Mouse (Mus musculus) neural tube, embryonic 10.5 days (tissue): ENCODE measurements around the gene C1qtnf1.

Experiments used
- DNase-seq: peaks from one replicate; pipeline ENCODE4 v3.0.0-alpha.2; 2017; ENCODE audit warnings: low spot score; ENCODE audit errors: extremely low spot score

Gene C1qtnf1

GRCm38 (mm10) chr11:118434093-118434492 is 6.1 kb downstream of the C1qtnf1 start:
- DNase-seq: no peak

- DNase-seq: no peak
Observed at GRCm38 (mm10) chr11:118436471-118436935, 8.5 kb downstream of the C1qtnf1 start.

- DNase-seq: no peak
Observed at GRCm38 (mm10) chr11:118438665-118439414, 10.8 kb downstream of the C1qtnf1 start.

GRCm38 (mm10) chr11:118442691-118443090 is 14.7 kb downstream of the C1qtnf1 start:
- DNase-seq: no peak

DNA sequence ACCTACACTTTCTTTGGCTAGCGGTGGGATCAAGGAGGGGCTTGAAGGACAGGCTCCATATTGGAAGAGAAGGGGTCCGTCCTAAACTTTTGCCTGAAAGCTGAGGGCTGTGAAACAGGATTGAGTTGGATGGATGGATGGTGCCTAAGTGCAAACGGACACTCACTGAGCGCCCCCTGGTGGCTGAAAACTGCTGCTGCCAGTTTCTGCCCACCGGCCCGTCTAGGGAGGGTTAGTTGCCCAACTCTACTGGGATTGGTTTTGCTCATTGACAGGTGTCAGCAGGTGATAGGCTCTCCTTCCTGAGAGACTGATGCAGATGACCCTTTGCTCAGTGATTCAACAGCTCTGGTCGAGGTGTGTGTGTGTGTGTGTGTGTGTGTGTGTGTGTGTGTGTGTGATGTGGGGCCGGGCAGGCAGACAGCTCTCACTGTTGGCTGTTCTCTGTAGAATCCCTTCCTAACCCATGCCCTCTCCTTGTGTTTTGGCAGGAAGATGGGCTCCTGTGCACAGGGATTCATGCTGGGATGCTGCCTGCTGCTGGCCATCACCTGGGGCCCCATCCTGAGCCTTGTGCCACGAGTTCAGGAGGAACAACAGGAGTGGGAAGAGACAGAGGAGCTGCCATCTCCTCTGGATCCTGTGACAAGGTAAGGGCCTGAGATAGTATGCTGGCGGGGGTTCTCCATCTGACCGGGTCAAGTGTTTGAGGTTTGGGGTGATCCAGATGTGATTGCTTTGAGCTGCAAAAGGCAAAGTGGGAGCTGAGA is 15.4 kb downstream of the C1qtnf1 start:
- DNase-seq: peak; percentile 82

DNA sequence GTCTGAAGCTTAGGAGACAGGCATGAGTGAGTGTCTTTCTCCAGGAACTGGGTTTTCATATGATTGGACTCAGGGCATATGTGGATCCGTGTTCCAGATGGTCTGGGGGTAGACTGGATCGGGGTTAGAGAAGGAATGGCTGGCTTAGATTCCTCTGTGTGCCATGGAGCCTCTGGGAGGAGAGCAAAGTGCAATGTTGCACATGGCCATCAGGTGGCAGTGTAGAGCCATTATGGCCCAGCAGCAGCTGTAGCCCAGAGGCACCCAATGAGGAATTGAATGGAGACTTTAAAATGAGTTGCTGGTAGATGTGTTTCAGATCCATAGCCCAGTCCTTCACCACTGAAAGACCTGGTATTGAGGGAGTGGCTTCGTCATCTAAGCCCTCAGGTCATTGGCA is 17.8 kb downstream of the C1qtnf1 start:
- peak; percentile 80 for DNase-seq

GRCm38 (mm10) chr11:118447346-118447745 is 19.3 kb downstream of the C1qtnf1 start:
- DNase-seq: no peak

DNA sequence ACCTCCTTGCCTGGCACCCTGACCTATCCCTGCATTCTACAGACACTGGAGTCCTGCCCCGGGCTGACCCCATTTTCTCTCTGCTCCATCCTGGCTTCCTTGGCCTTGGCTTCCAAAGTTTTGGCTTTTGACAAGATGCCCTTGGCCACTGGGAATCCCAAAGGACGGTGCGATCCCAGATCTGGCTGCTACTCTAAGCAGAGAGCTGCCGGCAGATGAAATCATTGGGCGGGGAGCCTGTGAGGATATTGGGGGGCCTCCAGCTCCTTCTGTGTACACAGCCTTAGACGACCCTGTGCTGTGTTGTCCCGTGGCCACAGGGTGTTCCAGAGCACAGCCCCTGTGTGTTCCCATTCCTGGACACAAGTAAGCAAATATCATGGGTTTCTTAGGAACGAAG is 20.4 kb downstream of the C1qtnf1 start:
- no peak for DNase-seq

- DNase-seq: no peak
Observed at GRCm38 (mm10) chr11:118451211-118451610, 23.2 kb downstream of the C1qtnf1 start.

DNA sequence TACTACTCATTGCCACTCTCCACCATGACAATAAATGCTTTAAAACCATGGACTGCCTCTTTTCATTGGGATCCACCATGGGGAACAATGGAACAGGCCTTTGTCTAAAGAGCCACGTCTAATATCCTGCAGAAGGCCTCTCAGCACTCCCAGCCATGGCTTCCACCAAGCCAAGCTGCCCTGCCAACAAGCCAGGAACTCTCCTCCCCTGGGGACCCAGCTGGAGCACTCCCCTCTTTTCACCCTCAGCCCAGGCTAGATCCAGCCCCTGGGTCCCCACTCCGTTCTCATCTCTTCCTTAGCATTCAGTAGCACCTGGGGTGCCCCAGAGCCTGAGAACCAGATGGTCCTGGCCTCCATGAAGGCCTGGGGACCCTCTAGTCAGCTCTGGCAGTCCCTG is 25.0 kb downstream of the C1qtnf1 start:
- no peak for DNase-seq

GRCm38 (mm10) chr11:118453886-118454671 is 26.1 kb downstream of the C1qtnf1 start:
- DNase-seq: no peak

- DNase-seq: no peak
Observed at GRCm38 (mm10) chr11:118455788-118456187, 27.8 kb downstream of the C1qtnf1 start.

GRCm38 (mm10) chr11:118456937-118457336 is 28.9 kb downstream of the C1qtnf1 start:
- DNase-seq: no peak

DNA sequence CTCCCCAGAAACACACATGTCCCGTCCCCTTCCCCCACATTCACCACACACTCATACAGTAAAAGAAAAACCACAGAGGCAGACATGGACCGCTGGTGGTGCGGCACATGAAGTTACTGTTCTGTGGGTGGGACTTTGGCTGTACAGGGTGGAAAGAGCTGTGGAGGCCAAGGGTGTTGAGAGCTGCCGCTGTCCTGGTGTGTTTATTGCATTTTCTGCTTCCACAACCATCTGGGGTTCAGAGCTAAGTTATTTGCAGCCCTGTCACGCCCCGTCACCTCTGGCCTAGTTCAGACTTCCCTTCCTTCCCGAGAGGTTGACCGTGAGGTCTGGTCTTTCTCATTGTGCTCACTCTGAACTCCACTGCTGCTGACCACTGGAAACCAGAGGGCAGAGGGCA is 31.0 kb downstream of the C1qtnf1 start:
- DNase-seq: no peak

DNA sequence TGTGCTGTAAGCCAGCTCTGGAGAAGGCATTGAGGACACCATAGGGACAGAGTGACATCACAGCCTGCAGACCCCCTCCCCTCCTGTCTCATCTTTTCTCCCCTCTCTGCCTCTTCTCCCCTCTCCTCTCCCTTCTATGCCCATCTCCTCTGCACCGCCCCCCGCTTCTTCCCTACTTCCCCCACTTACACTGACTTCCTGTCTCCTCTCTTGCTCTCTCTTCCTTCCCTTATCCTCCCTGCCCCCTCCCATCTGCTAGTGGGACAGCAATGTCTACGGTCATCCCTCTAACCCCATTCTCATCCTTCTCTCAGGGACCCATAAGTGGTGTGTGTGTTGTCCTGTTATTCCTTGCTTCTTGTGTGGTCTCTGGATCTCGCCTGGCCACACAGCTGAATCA is 31.5 kb downstream of the C1qtnf1 start:
- no peak for DNase-seq

GRCm38 (mm10) chr11:118460280-118460679 is 32.3 kb downstream of the C1qtnf1 start:
- no peak for DNase-seq

DNA sequence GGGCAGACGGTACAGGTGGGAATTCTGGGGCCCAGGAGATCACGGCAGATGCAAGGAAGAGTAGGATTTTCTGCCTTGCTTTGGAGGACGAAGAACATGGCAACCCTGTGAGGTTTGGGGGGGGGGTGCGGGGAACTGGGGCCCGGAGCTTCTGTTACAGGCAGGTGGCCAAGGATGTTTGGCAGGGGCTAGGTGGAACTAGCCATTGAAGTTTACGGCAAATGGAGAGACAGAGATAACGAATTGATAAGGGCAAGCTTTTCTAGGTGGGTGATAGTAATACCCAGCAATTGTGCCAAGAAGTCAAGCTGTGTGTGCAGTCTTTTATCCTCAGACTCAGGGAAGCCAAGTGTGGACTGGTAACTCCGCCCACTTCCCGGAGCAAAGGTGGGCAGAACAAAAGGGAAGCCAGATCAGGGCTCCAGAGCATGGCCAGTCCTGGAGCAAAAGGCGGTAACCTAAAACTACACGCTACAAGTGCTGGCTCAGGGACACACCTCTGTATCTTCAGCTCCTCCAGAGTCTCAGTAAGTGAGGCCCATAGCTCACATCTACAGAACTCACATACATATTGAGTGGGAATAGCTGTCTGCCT is 39.5 kb downstream of the C1qtnf1 start:
- no peak for DNase-seq

DNA sequence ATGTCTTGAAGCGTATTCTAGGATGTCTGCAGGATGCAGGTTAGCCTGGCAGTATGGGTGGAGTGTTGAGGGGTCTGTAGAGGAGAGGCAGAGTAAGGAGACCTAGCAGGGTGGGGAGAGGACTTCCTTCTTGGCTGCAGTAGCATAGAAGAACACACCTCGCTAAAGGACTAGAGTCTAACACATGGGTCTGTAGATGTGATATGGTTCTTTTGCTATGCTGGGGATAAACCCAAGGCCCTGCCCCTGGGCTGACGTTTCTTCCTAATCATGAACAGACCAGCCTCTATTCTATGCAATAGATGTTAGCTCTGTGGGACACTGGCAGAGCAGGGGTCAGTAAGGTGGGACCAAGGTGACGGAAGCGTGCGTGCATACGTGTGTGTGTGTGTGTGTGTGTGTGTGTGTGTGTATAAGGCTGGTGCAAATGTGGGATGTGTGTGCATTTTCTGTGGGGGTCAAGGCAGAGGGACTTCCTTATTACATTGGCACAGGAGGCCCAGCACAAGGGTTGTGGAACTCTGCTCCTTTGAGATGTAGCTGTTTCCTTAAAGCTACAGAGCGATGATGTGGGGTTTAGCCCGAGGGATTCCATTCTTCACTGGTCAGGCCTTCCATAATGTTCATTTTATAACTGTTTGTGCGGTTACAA is 41.6 kb downstream of the C1qtnf1 start:
- DNase-seq: no peak

DNA sequence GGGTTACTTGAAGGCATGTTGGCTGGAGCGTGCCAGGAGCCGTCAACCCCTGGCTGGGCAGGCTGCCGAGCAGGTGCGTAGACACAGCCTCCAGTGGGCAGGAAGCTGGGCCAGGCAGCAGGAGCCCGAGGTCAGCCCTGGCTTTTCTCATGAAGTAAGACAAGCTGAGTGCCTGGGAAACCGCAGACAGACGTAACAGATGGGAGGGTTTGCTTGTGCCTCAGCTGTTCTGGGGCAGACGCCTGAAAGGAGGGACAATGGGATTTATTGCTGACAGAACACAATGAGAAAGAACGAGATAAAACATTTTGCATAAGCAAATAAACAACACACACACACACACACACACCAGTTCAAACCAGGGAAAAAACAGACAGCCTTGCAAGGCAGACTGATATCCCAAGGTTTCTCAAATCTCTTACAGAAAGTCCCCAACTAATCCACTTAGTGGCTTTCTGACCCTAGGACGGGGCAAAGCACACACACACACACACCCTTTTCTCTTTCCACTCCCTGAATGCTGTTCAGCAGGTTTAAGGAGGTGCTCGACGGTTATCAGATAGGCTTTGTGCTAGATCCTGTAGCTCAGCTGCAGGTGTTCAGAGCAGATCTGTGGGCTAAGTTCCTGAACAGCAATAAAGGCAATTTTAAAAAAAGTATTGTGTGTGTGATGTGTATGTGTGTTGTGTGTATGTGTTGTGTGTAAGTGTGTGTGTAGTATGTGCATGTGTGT is 42.4 kb downstream of the C1qtnf1 start:
- peak; percentile 36 for DNase-seq

- peak; percentile 32 for DNase-seq
Observed at GRCm38 (mm10) chr11:118471676-118472075, 43.7 kb downstream of the C1qtnf1 start.
